Mouse (Mus musculus) limb, embryonic 10.5 days (tissue): ENCODE data around the gene Nnmt. TPM values are rescaled to one million over a fixed set of nuclear protein-coding genes. Genes with fewer than 3 reads are reported as not detected.
A peak's percentile ranks its signal among the peaks of the same experiment; 100 is the strongest.

ENCODE experiments used
- DNase-seq: peaks from one replicate; pipeline ENCODE4 v3.0.0-alpha.2; 2017; ENCODE audit warnings: low spot score
- H3K27ac ChIP-seq: fragments of 300-500 bp; sonication (generic); 2 replicates; pipeline ENCODE4 v1.5.1; 2016; ENCODE audit warnings: mild to moderate bottlenecking
- H3K27me3 ChIP-seq: fragments of 300-500 bp; sonication (generic); 2 replicates; pipeline ENCODE4 v1.6.1; 2016; ENCODE audit warnings: low read depth, mild to moderate bottlenecking; ENCODE audit not compliant: poor library complexity, severe bottlenecking
- H3K36me3 ChIP-seq: fragments of 300-500 bp; sonication (generic); 2 replicates; pipeline ENCODE4 v1.6.1; 2016; ENCODE audit warnings: mild to moderate bottlenecking, moderate library complexity
- H3K4me1 ChIP-seq: fragments of 300-500 bp; sonication (generic); 2 replicates; pipeline ENCODE4 v1.6.1; 2016
- H3K4me3 ChIP-seq: fragments of 300-500 bp; sonication (generic); 2 replicates; pipeline ENCODE4 v1.5.1; 2016; ENCODE audit warnings: mild to moderate bottlenecking, moderate library complexity
- H3K9me3 ChIP-seq: fragments of 300-500 bp; sonication (generic); replicated peaks from 2 replicates; pipeline ENCODE4 v1.6.1; 2016; ENCODE audit warnings: mild to moderate bottlenecking
- WGBS: fragments of 180-500 bp; shearing (Covaris S2); methylation state at CpG from one replicate; pipeline ENCODE4 v1.1.7; 2016; 5-methylcytosine and 5-hydroxymethylcytosine counted together
- polyA plus RNA-seq: library from polyadenylated mRNA; unstranded; fragments of >200 nt; fragmentation: Nextera tagmentation; extraction: Ambion mirVana; gene quantifications from 2 replicates; pipeline ENCODE4 v1.2.1, GENCODE M21; 2016

Gene Nnmt
- polyA plus RNA-seq, 1 experiment from 2014 or later = 0.19 TPM

DNA sequence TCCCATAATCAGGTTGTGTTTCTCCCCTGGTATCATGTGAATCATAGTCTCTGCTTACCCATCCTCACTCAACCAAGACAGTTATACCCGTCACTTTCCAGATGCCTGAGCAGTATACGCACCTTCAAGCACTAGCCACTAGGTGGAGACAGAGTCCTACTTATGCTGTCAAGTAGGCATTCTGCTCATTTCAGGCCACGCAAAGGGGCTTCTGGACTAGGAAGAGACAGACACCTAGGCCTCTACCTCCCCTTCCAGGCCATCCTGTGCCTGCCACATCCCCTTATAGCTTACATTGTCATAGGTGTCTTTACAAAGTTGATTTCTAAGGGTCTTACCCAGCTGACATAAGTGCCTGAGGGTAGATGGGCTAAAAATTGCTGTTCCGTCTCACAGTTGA lies 41.3 kb upstream of the Nnmt start:
- WGBS = 22% methylated on average over 4 of the region's 4 CpGs
- H3K4me3 ChIP-seq = no peak overlapping the region
- peaks cover 9% of the 10 kb centered on the region; the same call in 1 of the 2 replicates for H3K27me3 ChIP-seq
- H3K4me1 ChIP-seq = peaks cover 49% of the 10 kb centered on the region
- H3K36me3 ChIP-seq = no peaks in the 10 kb centered on the region
- H3K9me3 ChIP-seq = 0 out of 2 replicates have a peak, but pooled peaks cover 5% of the 10 kb centered on the region
- peak; percentile 80 for DNase-seq
- no peak overlapping the region for H3K27ac ChIP-seq

DNA sequence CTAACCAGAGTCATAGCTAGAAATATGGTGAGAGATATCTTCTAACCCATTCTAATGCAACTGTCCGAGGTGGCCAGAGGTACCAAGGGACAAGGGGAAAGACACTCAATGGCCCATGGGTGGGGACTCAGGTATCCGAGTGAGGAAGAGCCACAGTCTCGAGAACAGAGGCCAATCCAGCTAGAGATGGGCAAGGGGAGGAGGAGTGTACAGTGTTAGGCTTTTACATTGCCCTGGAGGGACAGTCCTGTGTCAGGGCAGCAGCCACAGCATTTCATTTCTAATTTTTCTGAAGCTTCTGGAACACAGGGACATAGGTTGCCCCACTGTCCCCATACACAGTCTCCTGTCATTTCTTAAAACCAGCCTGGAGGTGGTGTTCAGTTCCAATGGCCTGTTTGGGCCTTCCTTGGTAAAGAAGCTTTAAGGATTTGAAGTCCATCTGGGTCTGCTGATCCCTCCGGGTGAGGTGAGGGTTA lies 40.7 kb upstream of the Nnmt start:
- Histone ChIP-seq H3K27ac (no peak overlapping the region), H3K36me3 (no peaks in the 10 kb centered on the region), H3K4me1 (peaks cover 45% of the 10 kb centered on the region), H3K27me3 (peaks cover 9% of the 10 kb centered on the region; the same call in 1 of the 2 replicates), H3K4me3 (no peak overlapping the region), H3K9me3 (0 out of 2 replicates have a peak, but pooled peaks cover 5% of the 10 kb centered on the region)
- no peak for DNase-seq
- WGBS = 57% methylated on average over 4 of the region's 4 CpGs

DNA sequence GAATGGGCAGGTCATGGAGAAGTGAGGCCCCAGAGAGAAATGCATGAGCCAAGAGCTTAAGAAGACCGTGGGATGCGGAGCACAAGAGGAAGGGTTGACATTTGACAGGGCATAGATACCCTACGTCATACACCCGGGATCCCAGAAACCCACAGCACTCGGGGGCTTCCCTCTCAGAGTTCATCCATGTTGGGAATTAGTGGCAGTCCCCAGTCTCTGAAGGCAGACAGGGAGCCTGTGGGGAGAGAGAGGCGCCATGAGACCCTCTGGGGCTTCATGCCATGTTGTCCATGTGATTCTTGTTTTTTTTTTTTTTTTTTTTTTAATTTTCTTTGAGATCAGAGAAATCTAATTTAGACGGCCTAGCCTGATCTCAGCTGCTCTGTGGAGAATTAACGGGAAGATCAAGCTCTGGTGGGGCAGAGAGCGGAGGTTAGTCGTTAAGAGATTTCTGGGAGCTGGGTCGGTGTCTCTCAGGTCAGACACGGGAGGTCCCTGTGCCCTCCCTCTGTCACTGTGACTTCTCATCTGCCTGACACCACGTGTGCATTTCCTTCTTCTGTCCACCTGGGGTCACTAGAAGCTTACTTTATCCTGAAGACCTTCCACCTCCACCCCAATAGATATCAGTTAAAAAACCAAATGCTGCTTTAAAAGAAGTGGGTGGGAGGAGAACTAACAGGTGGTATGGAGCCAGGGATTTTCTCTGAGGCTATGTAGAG lies 40.1 kb upstream of the Nnmt start:
- WGBS = 54% methylated on average over 13 of the region's 13 CpGs

DNA sequence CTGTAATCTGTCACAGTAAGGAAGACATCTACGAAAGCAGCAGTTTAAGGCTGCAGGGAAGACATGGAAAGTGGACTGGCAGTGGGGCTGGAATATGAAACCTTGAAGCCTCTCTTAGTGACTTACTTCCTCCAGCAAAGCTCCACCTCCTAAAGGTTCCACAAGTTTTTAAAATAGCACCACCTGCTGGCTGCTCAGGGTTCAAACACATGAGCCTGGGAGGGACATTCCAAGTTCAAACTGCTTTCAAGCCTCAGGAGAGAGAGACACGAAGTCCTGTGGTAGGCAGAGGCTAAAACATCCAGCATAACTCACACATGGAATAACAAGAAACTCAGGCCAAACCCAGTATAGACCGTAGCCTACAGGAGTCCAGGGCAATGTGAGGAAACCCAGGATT lies 39.4 kb upstream of the Nnmt start:
- Histone ChIP-seq H3K27ac (no peak overlapping the region), H3K27me3 (peaks cover 9% of the 10 kb centered on the region; the same call in 1 of the 2 replicates), H3K9me3 (0 out of 2 replicates have a peak, but pooled peaks cover 5% of the 10 kb centered on the region), H3K4me1 (peaks cover 32% of the 10 kb centered on the region), H3K4me3 (no peak overlapping the region), H3K36me3 (no peaks in the 10 kb centered on the region)
- DNase-seq = no peak
- WGBS = 78% methylated on average over 3 of the region's 3 CpGs

More for the DNA sequence above, 40.1 kb upstream of the Nnmt start:
- peaks cover 9% of the 10 kb centered on the region; the same call in 1 of the 2 replicates for H3K27me3 ChIP-seq
- H3K4me3 ChIP-seq = no peak overlapping the region
- H3K27ac ChIP-seq = no peak overlapping the region
- no peaks in the 10 kb centered on the region for H3K36me3 ChIP-seq
- peak; percentile 37 for DNase-seq
- H3K4me1 ChIP-seq = peaks cover 39% of the 10 kb centered on the region
- H3K9me3 ChIP-seq = 0 out of 2 replicates have a peak, but pooled peaks cover 5% of the 10 kb centered on the region

DNA sequence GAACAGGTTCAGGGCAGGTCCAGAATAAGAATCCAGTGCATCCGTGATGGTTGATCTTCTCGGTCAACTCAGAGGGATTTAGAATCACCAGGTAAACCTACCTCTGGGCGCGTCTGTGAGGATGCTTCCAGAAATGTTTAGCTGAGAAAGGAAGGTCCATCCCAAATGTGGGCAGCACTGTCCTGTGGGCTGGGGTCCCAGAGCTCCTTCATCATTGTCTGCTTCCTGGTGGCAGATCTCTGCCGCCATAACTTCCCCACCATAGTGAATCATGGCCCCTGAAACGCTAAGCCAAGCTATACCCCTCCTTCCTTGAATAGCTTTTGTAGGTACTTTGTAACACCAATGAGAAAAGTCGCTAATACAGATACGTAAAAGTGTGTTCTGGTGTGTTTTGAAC lies 36.7 kb upstream of the Nnmt start:
- no peak overlapping the region for H3K27ac ChIP-seq
- H3K4me1 ChIP-seq = peaks cover 5% of the 10 kb centered on the region
- H3K9me3 ChIP-seq = 0 out of 2 replicates have a peak, but pooled peaks cover 5% of the 10 kb centered on the region
- no peaks in the 10 kb centered on the region for H3K36me3 ChIP-seq
- DNase-seq = no peak
- no peak overlapping the region for H3K4me3 ChIP-seq
- 96% methylated on average over 8 of the region's 8 CpGs for WGBS
- H3K27me3 ChIP-seq = peaks cover 16% of the 10 kb centered on the region

DNA sequence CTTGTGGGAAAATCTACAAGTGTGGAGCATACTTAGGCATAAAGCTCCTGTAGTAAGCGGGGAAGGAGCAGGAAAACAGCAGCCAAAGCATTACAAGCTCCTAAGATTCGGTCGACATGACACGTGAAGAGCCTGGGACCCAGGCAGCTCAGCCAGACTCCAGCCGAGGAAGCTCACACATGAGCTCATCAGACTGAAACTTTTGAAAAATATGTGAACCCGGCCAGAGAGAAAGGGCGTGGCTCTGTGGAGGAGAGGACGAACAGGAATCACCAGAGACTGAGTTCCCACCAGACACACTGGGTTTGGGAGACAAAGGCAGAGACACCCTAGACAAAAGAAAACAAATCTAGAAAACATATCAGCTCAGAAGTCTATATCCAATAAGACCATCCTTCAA lies 35.9 kb upstream of the Nnmt start:
- Histone ChIP-seq H3K27ac (no peak overlapping the region), H3K27me3 (peaks cover 24% of the 10 kb centered on the region), H3K36me3 (no peaks in the 10 kb centered on the region), H3K4me3 (no peak overlapping the region), H3K4me1 (peaks cover 2% of the 10 kb centered on the region; the same call in 1 of the 2 replicates), H3K9me3 (0 out of 2 replicates have a peak, but pooled peaks cover 5% of the 10 kb centered on the region)
- 85% methylated on average over 8 of the region's 8 CpGs for WGBS
- peak; percentile 15 for DNase-seq

DNA sequence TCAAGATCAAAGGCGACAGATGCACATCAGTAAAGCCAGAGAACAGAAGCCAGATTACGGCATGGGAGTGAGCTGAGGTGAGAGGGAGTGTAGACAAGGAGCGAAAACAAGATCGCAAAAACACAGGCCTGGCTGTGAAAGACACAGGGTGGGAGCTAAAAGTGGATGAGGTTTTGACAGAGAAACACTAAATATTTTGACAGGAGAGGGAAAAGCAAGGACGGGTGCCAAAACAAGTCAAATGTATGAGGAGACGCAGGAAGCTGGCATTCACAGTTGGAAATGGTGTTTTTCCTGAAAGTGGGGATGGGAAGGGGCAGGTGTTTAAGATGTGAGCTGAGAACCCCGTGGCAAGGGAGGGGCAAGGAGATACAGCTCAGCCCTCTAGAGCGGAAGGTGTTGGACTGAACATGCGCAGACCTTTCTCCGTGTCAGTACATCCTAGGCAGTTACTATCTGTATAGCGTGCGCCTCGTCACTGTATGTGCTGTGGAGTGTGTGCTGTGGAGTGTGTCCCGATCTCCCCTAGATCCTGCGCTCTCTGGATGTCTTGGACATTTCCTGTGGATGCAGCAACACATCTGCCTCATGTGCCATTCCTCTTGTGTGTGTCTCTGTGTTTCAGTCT lies 33.3 kb upstream of the Nnmt start:
- 63% methylated on average over 15 of the region's 15 CpGs for WGBS
- DNase-seq = peak; percentile 17
- Histone ChIP-seq H3K4me1 (peaks cover 7% of the 10 kb centered on the region; the same call in 1 of the 2 replicates), H3K4me3 (no peak overlapping the region), H3K36me3 (no peaks in the 10 kb centered on the region), H3K27ac (no peak overlapping the region), H3K27me3 (peaks cover 33% of the 10 kb centered on the region), H3K9me3 (no peaks in the 10 kb centered on the region)

DNA sequence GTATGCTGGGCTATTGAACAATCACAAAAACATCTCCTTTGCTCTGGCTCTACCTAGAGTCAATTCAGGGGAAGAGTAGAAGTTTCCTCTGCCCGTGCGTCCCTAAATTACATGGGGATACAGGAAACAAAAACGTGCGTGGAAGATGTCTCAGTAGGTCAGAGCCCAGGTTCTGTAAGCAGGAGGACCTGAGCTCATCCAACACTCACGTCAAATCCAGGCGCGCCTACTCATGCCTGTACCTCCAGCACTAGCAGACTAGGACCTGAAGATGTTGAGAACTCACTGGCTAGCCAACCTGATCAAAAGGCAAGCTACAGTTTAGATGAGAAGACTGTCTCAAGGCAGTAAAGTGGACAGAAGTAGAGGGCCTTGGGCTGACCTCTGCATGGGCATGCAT lies 32.2 kb upstream of the Nnmt start:
- Histone ChIP-seq H3K36me3 (no peaks in the 10 kb centered on the region), H3K4me3 (no peak overlapping the region), H3K9me3 (no peaks in the 10 kb centered on the region), H3K27ac (no peak overlapping the region), H3K4me1 (peaks cover 7% of the 10 kb centered on the region; the same call in 1 of the 2 replicates), H3K27me3 (peaks cover 33% of the 10 kb centered on the region)
- WGBS = 91% methylated on average over 7 of the region's 7 CpGs
- peak; percentile 10 for DNase-seq

DNA sequence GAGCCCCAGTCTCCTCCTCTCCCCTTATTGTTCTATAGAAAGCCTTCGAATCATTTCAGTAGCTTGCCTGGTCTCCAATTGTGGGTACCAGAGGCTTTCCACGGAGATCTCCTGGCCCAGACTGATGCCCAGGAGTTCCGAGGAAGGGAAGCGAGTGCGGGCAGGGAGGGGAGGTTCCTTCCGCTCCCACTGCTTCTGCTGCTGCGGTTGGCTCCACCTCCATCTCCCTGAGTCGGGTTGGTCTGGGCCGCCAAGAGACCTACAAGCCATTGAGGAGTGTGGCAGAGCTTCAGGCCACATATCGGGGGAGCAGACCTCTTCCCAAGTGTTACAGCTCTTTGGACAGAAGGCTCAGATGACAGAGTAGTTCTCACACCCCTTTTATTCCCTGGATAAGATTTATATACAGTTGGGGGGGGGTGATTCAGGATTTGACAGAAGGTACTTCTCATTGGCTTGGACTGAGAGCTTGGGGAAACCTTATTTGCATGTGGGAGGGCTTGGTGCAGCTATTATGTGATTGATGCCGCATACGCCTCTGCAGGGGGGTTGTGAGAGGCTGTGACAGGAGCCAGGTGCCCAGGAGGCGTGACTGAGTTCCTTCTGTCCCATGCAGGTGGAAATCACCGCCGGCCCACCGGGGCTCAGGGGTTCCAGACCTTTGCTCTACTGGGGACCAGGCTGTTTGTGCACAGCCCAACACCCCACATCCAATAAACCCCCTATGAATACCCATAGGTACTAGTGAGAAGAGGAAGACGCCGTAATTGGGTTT lies 30.8 kb upstream of the Nnmt start:
- peaks cover 7% of the 10 kb centered on the region; the same call in 1 of the 2 replicates for H3K4me1 ChIP-seq
- H3K9me3 ChIP-seq = no peaks in the 10 kb centered on the region
- whole genome bisulfite sequencing = 36% methylated on average over 18 of the region's 18 CpGs
- peaks cover 33% of the 10 kb centered on the region for H3K27me3 ChIP-seq
- H3K4me3 ChIP-seq = no peak overlapping the region
- H3K36me3 ChIP-seq = no peaks in the 10 kb centered on the region
- H3K27ac ChIP-seq = no peak overlapping the region
- DNase-seq = peak; percentile 32

DNA sequence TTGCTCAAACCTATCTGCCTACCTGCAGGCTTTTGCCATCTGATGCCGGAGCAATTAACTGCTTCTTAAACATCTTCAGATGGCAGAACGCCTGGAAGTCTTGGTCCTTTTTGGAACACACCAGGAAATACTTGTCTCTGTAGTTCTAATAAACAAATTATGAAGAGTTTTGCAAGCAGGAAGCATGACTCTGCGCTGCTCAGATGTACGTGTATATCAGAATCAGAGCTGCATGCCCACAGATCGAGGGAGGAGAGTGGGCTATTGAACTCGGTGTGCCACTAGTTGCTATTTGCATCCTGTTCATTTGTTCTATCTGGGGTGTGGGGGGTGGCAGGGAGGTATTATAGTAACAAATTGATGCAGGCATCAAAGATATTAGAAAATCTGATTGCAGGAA lies 28.2 kb upstream of the Nnmt start:
- no peak overlapping the region for H3K27ac ChIP-seq
- peaks cover 31% of the 10 kb centered on the region for H3K27me3 ChIP-seq
- H3K4me1 ChIP-seq = peaks cover 7% of the 10 kb centered on the region; the same call in 1 of the 2 replicates
- no peak overlapping the region for H3K4me3 ChIP-seq
- no peaks in the 10 kb centered on the region for H3K36me3 ChIP-seq
- DNase-seq = peak; percentile 7
- H3K9me3 ChIP-seq = no peaks in the 10 kb centered on the region
- WGBS = 84% methylated on average over 6 of the region's 6 CpGs

DNA sequence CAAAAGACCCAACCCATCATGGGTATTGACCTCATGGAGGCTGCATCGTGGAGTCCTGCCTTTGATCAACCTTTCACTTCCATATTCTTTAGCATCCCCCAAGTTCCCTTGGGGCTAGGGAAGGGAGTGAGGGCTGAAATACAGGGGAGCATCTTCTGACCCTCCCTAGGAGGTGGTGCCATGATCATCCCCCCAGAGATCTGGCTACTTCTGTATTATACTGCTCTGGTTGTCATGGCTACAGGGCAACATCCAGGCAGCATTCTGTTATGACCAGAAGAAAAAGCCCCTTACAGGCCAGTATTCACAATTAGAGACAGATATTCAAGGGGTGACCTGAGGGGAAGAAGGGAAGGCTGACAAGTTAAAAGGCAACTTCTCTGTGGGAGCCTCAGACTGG lies 14.3 kb upstream of the Nnmt start:
- peaks cover 10% of the 10 kb centered on the region for H3K4me1 ChIP-seq
- H3K27me3 ChIP-seq = 0 out of 2 replicates have a peak, but pooled peaks cover 6% of the 10 kb centered on the region
- no peaks in the 10 kb centered on the region for H3K36me3 ChIP-seq
- no peak overlapping the region for H3K27ac ChIP-seq
- no peaks in the 10 kb centered on the region for H3K9me3 ChIP-seq
- 72% methylated on average over 1 of the region's 1 CpGs for WGBS
- H3K4me3 ChIP-seq = no peak overlapping the region
- no peak for DNase-seq

DNA sequence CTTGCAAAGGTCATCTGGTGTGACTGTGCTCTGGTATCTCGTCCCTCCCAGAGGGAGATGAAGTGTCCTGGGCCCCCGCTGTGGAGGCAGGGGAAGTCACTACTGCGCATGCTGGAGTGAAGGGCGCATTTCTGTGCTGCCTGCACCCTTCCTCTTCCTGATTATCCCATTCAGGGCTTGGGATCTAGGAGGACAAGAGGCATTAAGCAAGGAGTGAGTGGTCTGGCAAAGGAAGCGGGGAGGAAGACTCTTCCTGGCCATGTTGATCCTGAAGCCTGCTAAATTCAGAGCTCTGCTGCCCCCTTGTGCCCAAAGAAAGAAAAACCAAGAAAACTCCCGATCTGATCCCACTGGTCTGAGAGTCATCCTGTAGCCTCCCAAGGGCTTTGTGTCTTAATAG lies 13.6 kb upstream of the Nnmt start:
- H3K36me3 ChIP-seq = no peaks in the 10 kb centered on the region
- WGBS = 30% methylated on average over 6 of the region's 6 CpGs
- peaks cover 10% of the 10 kb centered on the region for H3K4me1 ChIP-seq
- DNase-seq = peak; percentile 79
- no peak overlapping the region for H3K27ac ChIP-seq
- H3K4me3 ChIP-seq = no peak overlapping the region
- no peaks in the 10 kb centered on the region for H3K9me3 ChIP-seq
- 0 out of 2 replicates have a peak, but pooled peaks cover 6% of the 10 kb centered on the region for H3K27me3 ChIP-seq
